Mouse (Mus musculus) erythroblast, embryonic 14.5 days (primary cell): Measurements from ENCODE around the gene Ecd.

Source experiments
- GATA1 ChIP-seq: IDR thresholded peaks from 2 replicates; pipeline ENCODE4 v1.6.1; 2012; ENCODE audit warnings: low read length, inconsistent platforms, mixed read lengths
- TAL1 ChIP-seq: IDR thresholded peaks from 3 replicates; pipeline ENCODE4 v1.6.1; 2012; ENCODE audit warnings: low read length, inconsistent platforms, mixed read lengths

GRCm38 (mm10) chr14:20388441-20389129, 40.7 kb upstream of the Ecd start, which contains the start of gene Dnajc9:
- TF ChIP-seq GATA1, result no peak
- no peak for TF ChIP-seq TAL1
